Mouse (Mus musculus) liver, postnatal 0 days (tissue): ENCODE measurements around the gene Fzd7.
A peak's percentile ranks its signal among the peaks of the same experiment; 100 is the strongest.

Source experiments
- CTCF ChIP-seq: sonication (generic); IDR thresholded peaks from 2 replicates; pipeline ENCODE4 v1.5.1; 2016; ENCODE audit warnings: antibody characterized with exemption, low read depth
- EP300 ChIP-seq: IDR thresholded peaks from 2 replicates; pipeline ENCODE4 v1.6.1; 2016; ENCODE audit warnings: antibody characterized with exemption, low read depth, mild to moderate bottlenecking

- TF ChIP-seq CTCF (no peak), EP300 (peak; percentile 90)
Observed at GRCm38 (mm10) chr1:59497741-59498613, 15.8 kb downstream of the Fzd7 start.
